Mouse (Mus musculus): ENCODE results near the gene Gm20854. TPM values are rescaled to one million over a fixed set of nuclear protein-coding genes. Genes with fewer than 3 reads are reported as not detected.
"Not testable (repeated sequence)": the region's sequence is repeated elsewhere in the genome, so short reads cannot be mapped to it uniquely, and the experiment has no call there.

The Gm20854 gene
- total RNA-seq (2015; ENCODE audit: low replicate concordance) = not detected in 2 replicates
- total RNA-seq (2017; ENCODE audit: low replicate concordance) = not detected in 2 replicates

GRCm38 (mm10) chrY:85530808-85531207 is at the start of gene Gm20854:
TSS of gene Gm20854 (minus strand) at chrY:85530908.
- not testable (repeated sequence) for ATAC-seq (replicated peaks; ENCODE audit: low FRiP score, poor library complexity, severe bottlenecking)

All from erythroid progenitor cell, adult 5-6 weeks (primary cell).